Mouse (Mus musculus) adipocyte (in vitro differentiated cells): ENCODE measurements around the gene Scn8a.

ENCODE experiments used
- DNase-seq: peaks from one replicate; pipeline ENCODE4 v3.0.0-alpha.2; 2016; ENCODE audit warnings: low spot score

The Scn8a gene

DNA sequence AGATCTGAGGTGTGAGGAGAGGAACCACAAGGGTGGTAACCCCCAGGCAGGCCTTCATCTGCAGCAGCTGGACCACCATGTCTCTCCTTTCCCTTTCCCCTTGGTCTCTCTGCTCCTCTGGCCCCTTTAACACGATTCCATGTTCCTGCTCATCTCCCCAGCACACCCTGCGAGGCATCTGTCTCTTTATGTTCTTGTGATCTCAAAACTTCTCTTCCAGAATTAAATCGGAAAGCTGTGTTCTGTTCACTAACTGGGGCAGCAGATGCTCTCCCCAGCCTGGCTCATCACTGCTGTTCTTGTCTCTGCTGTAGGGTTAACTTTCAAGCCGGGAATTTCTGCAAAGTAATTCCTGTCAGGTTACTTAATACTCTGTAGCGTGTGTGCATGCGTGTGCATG lies 91.3 kb downstream of the Scn8a start:
- DNase-seq, result no peak

- DNase-seq, result no peak
Observed at GRCm38 (mm10) chr15:100961561-100961960, 91.9 kb downstream of the Scn8a start.

GRCm38 (mm10) chr15:100971443-100971842 lies 101.8 kb downstream of the Scn8a start:
- no peak for DNase-seq

GRCm38 (mm10) chr15:100972795-100973194 lies 103.1 kb downstream of the Scn8a start:
- DNase-seq, result no peak

GRCm38 (mm10) chr15:100974679-100975078 lies 105.0 kb downstream of the Scn8a start:
- DNase-seq, result peak; percentile 42

GRCm38 (mm10) chr15:100983427-100984153 lies 113.9 kb downstream of the Scn8a start:
- DNase-seq, result no peak

GRCm38 (mm10) chr15:100984154-100984893 lies 114.7 kb downstream of the Scn8a start:
- DNase-seq, result no peak

- no peak for DNase-seq
Observed at GRCm38 (mm10) chr15:100986479-100986878, 116.8 kb downstream of the Scn8a start.

GRCm38 (mm10) chr15:100987031-100987430 lies 117.4 kb downstream of the Scn8a start:
- no peak for DNase-seq

DNA sequence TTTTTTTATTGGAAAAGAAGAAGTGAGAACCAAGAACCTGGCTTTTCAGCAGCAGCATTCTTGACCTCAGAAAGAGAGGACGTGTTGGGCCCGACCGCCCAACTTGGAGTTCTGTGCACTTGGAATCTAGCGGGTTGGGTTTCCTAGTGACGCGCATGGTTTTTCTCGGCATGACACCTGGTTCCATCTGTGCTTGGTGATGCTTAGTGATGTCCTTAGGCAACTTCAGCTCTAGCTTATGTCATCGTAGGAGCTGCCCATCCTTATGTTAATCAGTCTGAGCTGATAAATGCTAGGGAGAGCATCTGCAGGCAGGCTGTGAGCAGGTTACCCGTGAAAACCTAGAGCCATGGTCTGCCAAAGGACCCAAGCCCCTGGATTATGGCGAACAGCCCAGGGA lies 120.6 kb downstream of the Scn8a start:
- no peak for DNase-seq

GRCm38 (mm10) chr15:100997090-100997489 lies 127.4 kb downstream of the Scn8a start:
- DNase-seq, result peak; percentile 39

DNA sequence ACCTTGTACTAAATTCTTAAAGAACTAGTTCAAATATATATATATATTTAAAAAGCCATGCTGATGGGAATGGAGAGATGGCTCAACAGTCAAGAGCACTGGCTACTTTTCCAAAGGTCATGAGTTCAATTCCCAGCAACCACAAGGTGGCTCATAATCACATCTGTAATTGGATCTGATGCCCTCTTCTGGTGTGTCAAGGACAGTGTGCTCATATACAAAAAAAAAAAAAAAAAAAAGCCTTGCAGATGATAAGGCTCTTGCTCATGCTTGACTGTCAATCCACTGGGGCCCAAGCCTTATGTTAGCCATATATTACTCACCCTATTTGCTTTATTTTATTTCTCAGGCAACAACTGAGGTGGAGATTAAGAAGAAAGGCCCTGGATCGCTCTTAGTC lies 132.0 kb downstream of the Scn8a start:
- DNase-seq, result no peak

- DNase-seq, result no peak
Observed at GRCm38 (mm10) chr15:101002466-101002865, 132.8 kb downstream of the Scn8a start.

DNA sequence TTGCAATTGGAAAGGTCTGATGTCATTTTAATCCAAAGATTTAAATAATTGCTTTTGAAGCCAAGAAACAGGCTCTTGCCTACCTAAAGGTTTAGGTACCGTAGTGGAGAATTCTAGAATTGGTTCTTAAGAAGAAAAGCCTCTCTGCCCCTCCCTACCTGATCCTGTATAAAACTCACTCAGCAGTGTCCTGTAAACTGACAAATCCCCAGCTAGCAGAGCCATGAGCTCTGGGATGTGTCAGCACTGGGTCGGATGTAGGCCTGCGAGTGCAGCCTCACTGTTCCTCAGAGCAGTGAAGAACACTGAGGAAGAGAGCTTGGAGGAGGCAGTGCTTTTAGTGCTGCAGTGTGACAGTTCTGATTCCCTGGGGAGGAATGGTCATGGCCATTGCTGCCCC lies 134.9 kb downstream of the Scn8a start:
- DNase-seq, result no peak

- DNase-seq, result no peak
Observed at GRCm38 (mm10) chr15:101005717-101006116, 136.1 kb downstream of the Scn8a start.

- no peak for DNase-seq
Observed at GRCm38 (mm10) chr15:101006251-101007040, 136.8 kb downstream of the Scn8a start.

DNA sequence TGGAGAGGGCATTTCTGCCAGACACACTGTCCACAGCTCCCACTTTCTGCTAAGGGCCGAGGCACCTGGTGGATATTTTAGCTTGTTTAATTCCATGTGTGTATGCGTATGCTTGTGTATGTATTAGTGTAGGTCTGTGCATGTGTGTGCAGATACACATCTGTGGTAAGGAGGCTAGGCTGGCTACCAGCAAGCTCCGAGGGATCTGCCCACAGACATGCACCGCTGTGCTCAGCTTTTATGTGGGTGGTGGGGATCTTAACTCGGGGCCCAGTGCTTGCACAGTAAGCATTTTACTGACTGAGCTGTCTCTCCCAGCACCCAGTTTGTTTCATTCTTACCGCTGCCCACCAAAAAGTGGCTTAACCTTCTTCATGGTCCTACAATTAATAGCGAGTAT lies 137.6 kb downstream of the Scn8a start:
- DNase-seq, result no peak

DNA sequence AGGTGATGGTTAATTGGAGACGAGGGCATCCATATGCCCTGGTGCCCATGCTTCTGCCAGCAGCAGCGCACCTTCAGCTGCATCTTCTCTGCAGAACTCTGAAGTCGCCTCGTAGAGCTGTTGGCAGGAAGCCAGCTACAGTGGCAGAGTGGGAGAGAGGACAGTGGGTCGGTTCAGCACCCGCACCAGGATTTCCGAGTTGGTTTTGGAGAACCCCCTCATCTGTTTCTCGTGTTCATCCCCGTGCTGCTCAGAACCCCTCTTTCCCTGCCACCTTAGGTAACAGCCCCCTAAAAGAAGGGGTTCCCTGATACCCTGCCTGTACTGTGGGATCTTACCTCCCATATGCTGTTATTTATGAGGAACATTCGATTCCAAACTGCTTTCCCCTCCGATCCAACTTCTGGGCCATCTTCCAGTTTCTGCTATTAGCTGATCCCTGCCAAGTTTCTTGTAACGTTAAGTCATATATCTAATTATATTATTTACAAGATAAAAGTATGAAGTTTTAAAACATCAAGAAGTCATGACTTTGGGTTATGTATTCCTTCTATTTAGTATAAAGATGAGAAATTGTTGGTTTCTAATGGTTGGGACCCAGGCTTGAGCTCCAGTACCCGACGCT lies 138.8 kb downstream of the Scn8a start:
- no peak for DNase-seq

- no peak for DNase-seq
Observed at GRCm38 (mm10) chr15:101011352-101011751, 141.7 kb downstream of the Scn8a start.

- DNase-seq, result peak; percentile 53
Observed at GRCm38 (mm10) chr15:101028960-101029359, 159.3 kb downstream of the Scn8a start.

- no peak for DNase-seq
Observed at GRCm38 (mm10) chr15:101039651-101040050, 170.0 kb downstream of the Scn8a start.

DNA sequence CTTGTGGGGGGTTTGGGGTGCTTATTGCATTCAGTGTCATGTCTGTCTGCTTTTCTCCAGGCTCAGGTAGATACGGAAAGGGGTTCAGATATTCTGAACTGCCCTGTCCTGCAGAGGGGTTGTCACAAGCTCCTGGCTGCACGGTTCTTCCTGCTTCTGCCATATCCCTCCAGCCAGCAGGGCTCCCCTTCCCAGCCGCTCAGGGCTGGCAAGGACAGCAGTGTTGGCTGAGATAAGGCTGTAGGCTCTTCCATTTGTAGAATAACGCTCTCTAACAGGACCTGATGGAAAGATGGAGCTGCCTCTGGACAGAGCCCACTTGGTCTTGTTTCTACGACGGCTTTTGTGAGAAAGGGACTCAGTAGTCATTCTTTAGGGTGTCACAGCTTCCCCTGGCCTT lies 172.3 kb downstream of the Scn8a start:
- DNase-seq, result no peak
